Mouse (Mus musculus): ENCODE results near the gene Mndal. TPM values are rescaled to one million over a fixed set of nuclear protein-coding genes. Genes with fewer than 3 reads are reported as not detected.

The Mndal gene
- polyA plus RNA-seq, 1 experiment = 1.7 TPM

Other genes with a start within 250 kb of the Mndal start
- gene Ifi207, start 200.7 kb downstream of the Mndal start, polyA plus RNA-seq (2012; rRNA removed) = 1.1 and 2.4 TPM in 2 replicates
- gene Ifi204, start 175.5 kb downstream of the Mndal start, polyA plus RNA-seq (2012; rRNA removed) = 0.41 and 0.51 TPM in 2 replicates
- 0.31 and 0.45 TPM in 2 replicates for gene Ifi211, start 29.4 kb downstream of the Mndal start, polyA plus RNA-seq (2012; rRNA removed)
- 2.6 and 3.7 TPM in 2 replicates for gene Ifi203, start 181 bp upstream of the Mndal start, polyA plus RNA-seq (2012; rRNA removed)
- 0.14 and 0.17 TPM in 2 replicates for gene Ifi202b, start 40.3 kb upstream of the Mndal start, polyA plus RNA-seq (2012; rRNA removed)
- 0.47 and 0.67 TPM in 2 replicates for gene Ifi205, start 89.3 kb upstream of the Mndal start, polyA plus RNA-seq (2012; rRNA removed)
- gene Olfr433, start 98.2 kb upstream of the Mndal start, polyA plus RNA-seq (2012; rRNA removed) = 0.10 and 0.11 TPM in 2 replicates
- gene Olfr432, start 106.7 kb upstream of the Mndal start, polyA plus RNA-seq (2012; rRNA removed) = not detected in 2 replicates
- not detected in 2 replicates for gene Olfr430, start 124.1 kb upstream of the Mndal start, polyA plus RNA-seq (2012; rRNA removed)
- not detected in 2 replicates for gene Olfr429, start 141.8 kb upstream of the Mndal start, polyA plus RNA-seq (2012; rRNA removed)
- gene Olfr427, start 154.4 kb upstream of the Mndal start, polyA plus RNA-seq (2012; rRNA removed) = not detected in 2 replicates
- gene Olfr231, start 178.7 kb upstream of the Mndal start, polyA plus RNA-seq (2012; rRNA removed) = not detected in 2 replicates
- not detected in 2 replicates for gene Olfr424, start 189.0 kb upstream of the Mndal start, polyA plus RNA-seq (2012; rRNA removed)
- gene Olfr420, start 213.1 kb upstream of the Mndal start, polyA plus RNA-seq (2012; rRNA removed) = not detected in 2 replicates
- gene Spta1, start 230.3 kb upstream of the Mndal start, polyA plus RNA-seq (2012; rRNA removed) = not detected in 2 replicates

Measured in large intestine, adult 2 months (tissue).